Mouse (Mus musculus) liver, adult 2 months (tissue): Measurements from ENCODE around the gene Samd14.

Experiments used
- CTCF ChIP-seq: fragments of 200-500 bp; IDR thresholded peaks from 2 replicates; pipeline ENCODE4 v1.5.1; 2011; ENCODE audit warnings: low read depth, low read length, control low read depth
- POLR2A ChIP-seq: fragments of 200-500 bp; IDR thresholded peaks from 2 replicates; pipeline ENCODE4 v1.6.1; 2011; ENCODE audit warnings: low read length, control low read depth; ENCODE audit not compliant: insufficient read depth; ENCODE audit errors: extremely low read depth

DNA sequence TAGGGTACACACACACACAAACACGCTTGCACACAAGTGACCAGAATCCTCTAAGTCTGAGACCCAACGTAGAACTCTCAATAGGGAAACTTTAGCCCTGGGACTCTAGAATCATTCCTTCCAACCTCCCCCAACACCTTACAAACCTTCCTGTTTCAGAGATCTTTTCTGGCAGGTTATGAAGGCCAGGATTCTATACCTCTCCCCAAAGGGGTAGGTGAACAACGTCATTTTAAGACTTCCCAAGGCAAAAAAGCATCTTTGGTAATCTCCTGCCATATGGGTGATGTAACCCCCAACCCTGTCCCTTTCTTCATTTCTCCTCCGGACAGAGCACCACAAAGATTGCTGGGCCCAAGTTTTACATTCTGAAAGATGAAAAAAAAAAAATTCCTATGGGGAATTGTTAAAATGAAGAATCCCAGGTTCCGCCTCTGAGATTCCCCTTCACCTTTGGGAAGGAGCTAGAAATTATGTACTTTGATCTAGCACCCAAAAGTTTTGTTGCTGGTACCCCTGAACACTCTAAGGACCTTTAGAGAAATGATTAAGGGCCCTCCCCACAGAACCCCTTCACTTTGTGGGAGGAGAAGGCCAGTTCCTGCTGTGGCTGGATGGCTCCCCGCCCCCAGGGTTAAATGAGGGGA, 19.5 kb upstream of the Samd14 start:
- TF ChIP-seq POLR2A (no peak), CTCF (no peak)
